Mouse (Mus musculus): ENCODE measurements around the gene Gna11. TPM values are rescaled to one million over a fixed set of nuclear protein-coding genes. Genes with fewer than 3 reads are reported as not detected.

The Gna11 gene
- 23.0 and 28.3 TPM in 2 replicates for polyA plus RNA-seq (2012; ENCODE audit: low replicate concordance)

GRCm38 (mm10) chr10:81545161-81545747 lies at the start of gene Gna11:
Gene Gna11 (minus strand): TSS chr10:81545190.

GRCm38 (mm10) chr10:81574081-81575056 lies 29.4 kb upstream of the Gna11 start, which contains the start of gene Tle2:
Gene Tle2 (plus strand): TSS chr10:81574561.

GRCm38 (mm10) chr10:81559163-81559626 lies 14.2 kb upstream of the Gna11 start, which contains the start of gene Aes:
Gene Aes (plus strand): TSS chr10:81559488.

GRCm38 (mm10) chr10:81524051-81524605 lies 20.9 kb downstream of the Gna11 start, which contains the start of gene Gna15:
Gene Gna15 (minus strand): TSS chr10:81524225.

GRCm38 (mm10) chr10:81500032-81500431 lies 45.0 kb downstream of the Gna11 start, which contains the start of gene S1pr4:
Gene S1pr4 (minus strand): TSS chr10:81500132.

GRCm38 (mm10) chr10:81496264-81496901 lies 48.6 kb downstream of the Gna11 start, which contains the start of gene Ncln:
Gene Ncln (minus strand): TSS chr10:81496392.

GRCm38 (mm10) chr10:81482533-81482889 lies 62.5 kb downstream of the Gna11 start, which contains the start of gene Celf5:
Gene Celf5 (minus strand): TSS chr10:81482709.

Other genes starting within 250 kb of the Gna11 start
- gene Cactin, start 224.1 kb downstream of the Gna11 start, polyA plus RNA-seq (2012; ENCODE audit: low replicate concordance), result 60.3 and 77.6 TPM in 2 replicates
- 29.6 and 30.6 TPM in 2 replicates for gene Tbxa2r, start 216.5 kb downstream of the Gna11 start, polyA plus RNA-seq (2012; ENCODE audit: low replicate concordance)
- 3.1 and 6.9 TPM in 2 replicates for gene Gipc3, start 201.9 kb downstream of the Gna11 start, polyA plus RNA-seq (2012; ENCODE audit: low replicate concordance)
- gene Hmg20b, start 194.7 kb downstream of the Gna11 start, polyA plus RNA-seq (2012; ENCODE audit: low replicate concordance), result 184 and 481 TPM in 2 replicates
- 20.8 and 31.1 TPM in 2 replicates for gene Mfsd12, start 187.7 kb downstream of the Gna11 start, polyA plus RNA-seq (2012; ENCODE audit: low replicate concordance)
- gene 4930404N11Rik, start 179.4 kb downstream of the Gna11 start, polyA plus RNA-seq (2012; ENCODE audit: low replicate concordance), result 11.6 and 18.6 TPM in 2 replicates
- 48.1 and 72.7 TPM in 2 replicates for gene Fzr1, start 166.7 kb downstream of the Gna11 start, polyA plus RNA-seq (2012; ENCODE audit: low replicate concordance)
- 76.4 and 107 TPM in 2 replicates for gene Dohh, start 160.8 kb downstream of the Gna11 start, polyA plus RNA-seq (2012; ENCODE audit: low replicate concordance)
- gene Gm48551, start 160.7 kb downstream of the Gna11 start, polyA plus RNA-seq (2012; ENCODE audit: low replicate concordance), result 1.2 and 4.2 TPM in 2 replicates
- 8.9 and 18.4 TPM in 2 replicates for gene Gm48552, start 156.2 kb downstream of the Gna11 start, polyA plus RNA-seq (2012; ENCODE audit: low replicate concordance)
- gene Smim24, start 152.1 kb downstream of the Gna11 start, polyA plus RNA-seq (2012; ENCODE audit: low replicate concordance), result 3.0 and 3.7 TPM in 2 replicates
- 136 and 414 TPM in 2 replicates for gene Nfic, start 89.6 kb downstream of the Gna11 start, polyA plus RNA-seq (2012; ENCODE audit: low replicate concordance)
- gene Celf5, start 62.5 kb downstream of the Gna11 start, polyA plus RNA-seq (2012; ENCODE audit: low replicate concordance), result 0.16 and 0.55 TPM in 2 replicates
- gene Ncln, start 48.8 kb downstream of the Gna11 start, polyA plus RNA-seq (2012; ENCODE audit: low replicate concordance), result 160 and 386 TPM in 2 replicates
- 82.3 and 109 TPM in 2 replicates for gene S1pr4, start 45.1 kb downstream of the Gna11 start, polyA plus RNA-seq (2012; ENCODE audit: low replicate concordance)
- gene Gna15, start 21.0 kb downstream of the Gna11 start, polyA plus RNA-seq (2012; ENCODE audit: low replicate concordance), result 14.8 and 33.6 TPM in 2 replicates
- 1,473 and 2,763 TPM in 2 replicates for gene Aes, start 14.3 kb upstream of the Gna11 start, polyA plus RNA-seq (2012; ENCODE audit: low replicate concordance)
- gene Tle2, start 29.4 kb upstream of the Gna11 start, polyA plus RNA-seq (2012; ENCODE audit: low replicate concordance), result 8.9 and 15.5 TPM in 2 replicates
- gene Tle6, start 55.9 kb upstream of the Gna11 start, polyA plus RNA-seq (2012; ENCODE audit: low replicate concordance), result 1.2 and 2.5 TPM in 2 replicates
- 0.20 and 0.92 TPM in 2 replicates for gene BC025920, start 61.1 kb upstream of the Gna11 start, polyA plus RNA-seq (2012; ENCODE audit: low replicate concordance)
- 67.6 and 143 TPM in 2 replicates for gene Sirt6, start 82.6 kb upstream of the Gna11 start, polyA plus RNA-seq (2012; ENCODE audit: low replicate concordance)
- gene Ankrd24, start 83.3 kb upstream of the Gna11 start, polyA plus RNA-seq (2012; ENCODE audit: low replicate concordance), result 3.8 and 6.2 TPM in 2 replicates
- 0.52 TPM in 1 of 2 replicates, not detected in the other for gene Gm10778, start 103.9 kb upstream of the Gna11 start, polyA plus RNA-seq (2012; ENCODE audit: low replicate concordance)
- gene Zfp433, start 159.6 kb upstream of the Gna11 start, polyA plus RNA-seq (2012; ENCODE audit: low replicate concordance), result 0.09 and 0.93 TPM in 2 replicates
- gene Gm3055, start 226.0 kb upstream of the Gna11 start, polyA plus RNA-seq (2012; ENCODE audit: low replicate concordance), result 0.15 and 0.48 TPM in 2 replicates

Measured in hematopoietic multipotent progenitor cell, adult 10-12 weeks (in vitro differentiated cells).